Mouse (Mus musculus): ENCODE results near the gene Nkiras1. TPM values are rescaled to one million over a fixed set of nuclear protein-coding genes. Genes with fewer than 3 reads are reported as not detected.
"Not testable (repeated sequence)": the region's sequence is repeated elsewhere in the genome, so short reads cannot be mapped to it uniquely, and the experiment has no call there.

The Nkiras1 gene
- polyA plus RNA-seq, 1 experiment from 2014 or later, result 28.7 TPM

DNA sequence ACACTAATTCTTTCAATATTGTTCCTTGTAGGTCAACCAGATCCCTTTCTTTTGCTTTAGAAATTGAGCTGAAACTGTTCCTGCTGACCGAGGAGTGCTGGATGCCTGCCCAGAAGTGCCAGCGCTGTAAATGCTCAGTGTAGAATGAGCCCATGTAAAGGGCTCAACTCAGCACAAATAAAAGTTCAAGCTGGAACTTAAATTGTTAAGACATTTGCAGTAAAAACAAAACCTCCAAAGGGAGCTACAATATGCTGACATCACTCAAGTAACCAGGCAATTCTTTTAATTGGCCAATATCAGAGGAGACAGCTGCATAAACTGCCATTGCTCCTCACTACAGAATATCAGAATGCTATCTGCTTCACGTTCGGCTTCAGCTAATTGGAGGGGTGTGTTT lies 7.5 kb upstream of the Nkiras1 start:
- H3K9ac ChIP-seq (ENCODE audit: low read length), result no peak overlapping the region; the same call in 1 of the 2 replicates
- peak; percentile 90 for DNase-seq (ENCODE audit: low spot score)
- no peaks in the 10 kb centered on the region for H3K9me3 ChIP-seq (replicated peaks; ENCODE audit: control insufficient read depth, low read length)
- H3K27ac ChIP-seq (ENCODE audit: low read depth, low read length), result peak overlapping the region; percentile 36; the same call in 1 of the 2 replicates
- peaks cover 6% of the 10 kb centered on the region; the same call in 1 of the 2 replicates for H3K4me1 ChIP-seq (ENCODE audit: control insufficient read depth, insufficient read depth, low read length)
- no peak overlapping the region for H3K4me3 ChIP-seq (ENCODE audit: low read depth, low read length)
- no peak overlapping the region for H3K4me2 ChIP-seq (ENCODE audit: low read length)
- peaks cover 22% of the 10 kb centered on the region for H3K36me3 ChIP-seq (ENCODE audit: control insufficient read depth, insufficient read depth, low read length)
- ATAC-seq, result peak; percentile 92
- 4% methylated on average over 4 of the region's 4 CpGs for WGBS
- no peaks in the 10 kb centered on the region for H3K27me3 ChIP-seq (replicated peaks; ENCODE audit: control insufficient read depth, insufficient read depth, low read length)

DNA sequence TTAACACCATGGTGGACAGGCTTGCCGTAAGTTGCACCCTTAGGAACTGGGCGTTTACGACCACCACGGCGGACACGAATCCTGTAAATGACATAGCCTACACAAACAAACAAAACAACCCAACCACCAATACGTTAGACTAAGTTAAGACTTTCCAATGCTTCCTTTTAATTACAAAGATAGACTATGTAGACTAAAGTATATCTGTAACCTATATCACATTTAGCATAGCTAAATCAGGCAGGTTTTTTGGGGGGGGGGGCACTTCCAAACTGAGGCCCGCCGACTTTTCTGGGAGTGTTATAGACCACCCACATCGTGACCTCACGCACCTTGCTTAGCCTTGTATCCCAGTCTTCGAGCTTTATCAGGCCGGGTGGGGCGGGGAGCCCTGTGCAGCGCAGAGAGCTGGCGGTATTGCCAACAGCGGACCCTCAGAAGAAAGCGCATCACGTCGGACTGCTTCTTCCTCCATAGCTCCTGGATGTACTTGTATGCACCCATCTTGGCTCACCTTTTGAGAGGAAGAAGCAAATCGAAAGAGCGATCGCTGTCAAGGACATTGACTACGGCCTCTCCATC lies 898 bp upstream of the Nkiras1 start:
- Histone ChIP-seq H3K4me1 (ENCODE audit: control insufficient read depth, insufficient read depth, low read length) (peaks cover 14% of the 10 kb centered on the region; the same call in 1 of the 2 replicates), H3K36me3 (ENCODE audit: control insufficient read depth, insufficient read depth, low read length) (peaks cover 21% of the 10 kb centered on the region), H3K9ac (ENCODE audit: low read length) (peak overlapping the region; percentile 99), H3K4me2 (ENCODE audit: low read length) (peak overlapping the region; percentile 55), H3K27ac (ENCODE audit: low read depth, low read length) (peak overlapping the region; percentile 80; the same call in 1 of the 2 replicates), H3K4me3 (ENCODE audit: low read depth, low read length) (peak overlapping the region; percentile 87)
- not testable (repeated sequence) for H3K9me3 ChIP-seq (replicated peaks; ENCODE audit: control insufficient read depth, low read length); H3K27me3 ChIP-seq (replicated peaks; ENCODE audit: control insufficient read depth, insufficient read depth, low read length)
- under 1% methylated on average over 19 of the region's 24 CpGs for WGBS
- peak; percentile 4; the same call in 1 of the 2 replicates for ATAC-seq
- peak; percentile 13 for DNase-seq (ENCODE audit: low spot score)

DNA sequence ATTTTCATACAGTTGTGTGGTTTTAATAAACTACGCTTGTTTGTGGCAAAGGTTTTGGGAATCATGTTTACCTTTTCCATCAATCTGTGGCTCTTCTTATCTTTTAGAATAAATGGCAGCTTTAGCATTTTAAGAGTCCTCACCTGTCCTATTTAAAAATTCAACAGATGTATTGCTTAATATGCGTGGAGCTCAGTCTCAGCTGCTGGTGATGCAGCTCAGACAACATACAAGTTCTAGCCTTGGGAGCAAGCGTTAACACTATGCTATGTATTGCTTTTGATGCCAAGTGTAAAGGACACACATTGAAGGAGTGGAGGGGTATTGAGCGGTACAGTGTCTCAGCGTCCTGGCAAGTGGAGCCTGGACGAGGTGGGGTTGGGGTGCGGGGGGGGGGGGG lies 730 bp downstream of the Nkiras1 start:
- H3K27ac ChIP-seq (ENCODE audit: low read depth, low read length), result no peak overlapping the region
- H3K9ac ChIP-seq (ENCODE audit: low read length), result peak overlapping the region; percentile 80
- ATAC-seq (no peak), DNase-seq (ENCODE audit: low spot score) (peak; percentile 20)
- peaks cover 14% of the 10 kb centered on the region; the same call in 1 of the 2 replicates for H3K4me1 ChIP-seq (ENCODE audit: control insufficient read depth, insufficient read depth, low read length)
- H3K27me3 ChIP-seq (replicated peaks; ENCODE audit: control insufficient read depth, insufficient read depth, low read length), result no peaks in the 10 kb centered on the region
- peaks cover 19% of the 10 kb centered on the region for H3K36me3 ChIP-seq (ENCODE audit: control insufficient read depth, insufficient read depth, low read length)
- H3K4me3 ChIP-seq (ENCODE audit: low read depth, low read length), result peak overlapping the region; percentile 87
- WGBS, result 9% methylated on average over 7 of the region's 7 CpGs
- H3K9me3 ChIP-seq (replicated peaks; ENCODE audit: control insufficient read depth, low read length), result no peaks in the 10 kb centered on the region
- H3K4me2 ChIP-seq (ENCODE audit: low read length), result peak overlapping the region; percentile 67

DNA sequence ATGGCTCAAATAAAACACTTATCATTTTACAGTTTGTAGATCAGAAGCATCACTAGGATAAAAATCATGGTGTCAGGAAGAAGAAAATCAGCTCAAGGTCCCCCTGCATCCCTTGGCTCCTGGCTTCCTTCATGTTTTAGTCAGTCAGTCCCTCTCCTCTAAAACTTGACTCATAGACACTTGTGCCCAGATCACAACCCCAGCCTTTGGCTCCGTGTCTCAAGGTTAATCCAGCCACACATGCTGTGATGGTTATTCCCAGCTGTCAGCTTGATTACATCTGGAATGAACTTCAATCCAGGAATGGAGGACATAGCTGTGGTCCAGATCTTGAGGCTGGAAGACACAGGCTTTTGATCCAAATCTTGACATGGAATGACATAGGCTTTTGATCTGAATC lies 3.6 kb downstream of the Nkiras1 start:
- Histone ChIP-seq H3K27me3 (replicated peaks; ENCODE audit: control insufficient read depth, insufficient read depth, low read length) (no peaks in the 10 kb centered on the region), H3K4me3 (ENCODE audit: low read depth, low read length) (no peak overlapping the region), H3K36me3 (ENCODE audit: control insufficient read depth, insufficient read depth, low read length) (peaks cover 21% of the 10 kb centered on the region), H3K9ac (ENCODE audit: low read length) (no peak overlapping the region), H3K9me3 (replicated peaks; ENCODE audit: control insufficient read depth, low read length) (no peaks in the 10 kb centered on the region), H3K4me2 (ENCODE audit: low read length) (no peak overlapping the region), H3K27ac (ENCODE audit: low read depth, low read length) (no peak overlapping the region), H3K4me1 (ENCODE audit: control insufficient read depth, insufficient read depth, low read length) (peaks cover 6% of the 10 kb centered on the region; the same call in 1 of the 2 replicates)
- ATAC-seq (no peak), DNase-seq (ENCODE audit: low spot score) (no peak)
- 77% methylated on average over 1 of the region's 1 CpGs for WGBS

DNA sequence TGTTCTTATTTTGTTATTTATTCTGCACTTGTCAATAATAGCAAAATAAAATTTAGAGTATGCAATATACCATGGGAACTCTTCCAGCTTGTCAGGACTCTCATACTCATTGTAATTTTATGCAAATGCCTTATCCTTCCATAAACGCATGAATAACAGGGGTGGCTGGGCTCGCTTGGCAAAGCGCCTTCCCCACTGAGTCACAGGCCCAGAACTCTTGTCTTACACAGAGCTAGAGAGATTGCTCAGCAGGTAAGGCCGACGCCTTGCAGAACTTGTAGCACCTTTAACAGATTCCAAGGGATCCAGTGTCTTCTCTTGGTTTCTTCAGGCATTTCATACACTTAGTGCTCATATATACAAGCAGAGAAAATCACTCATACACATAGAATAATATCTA lies 9.4 kb downstream of the Nkiras1 start:
- Histone ChIP-seq H3K4me1 (ENCODE audit: control insufficient read depth, insufficient read depth, low read length) (no peaks in the 10 kb centered on the region), H3K4me2 (ENCODE audit: low read length) (no peak overlapping the region), H3K27me3 (replicated peaks; ENCODE audit: control insufficient read depth, insufficient read depth, low read length) (no peaks in the 10 kb centered on the region), H3K9me3 (replicated peaks; ENCODE audit: control insufficient read depth, low read length) (no peaks in the 10 kb centered on the region), H3K27ac (ENCODE audit: low read depth, low read length) (no peak overlapping the region), H3K4me3 (ENCODE audit: low read depth, low read length) (no peak overlapping the region), H3K9ac (ENCODE audit: low read length) (no peak overlapping the region), H3K36me3 (ENCODE audit: control insufficient read depth, insufficient read depth, low read length) (peaks cover 37% of the 10 kb centered on the region)
- no peak for DNase-seq (ENCODE audit: low spot score)
- WGBS, result 73% methylated on average over 5 of the region's 5 CpGs
- ATAC-seq, result no peak

DNA sequence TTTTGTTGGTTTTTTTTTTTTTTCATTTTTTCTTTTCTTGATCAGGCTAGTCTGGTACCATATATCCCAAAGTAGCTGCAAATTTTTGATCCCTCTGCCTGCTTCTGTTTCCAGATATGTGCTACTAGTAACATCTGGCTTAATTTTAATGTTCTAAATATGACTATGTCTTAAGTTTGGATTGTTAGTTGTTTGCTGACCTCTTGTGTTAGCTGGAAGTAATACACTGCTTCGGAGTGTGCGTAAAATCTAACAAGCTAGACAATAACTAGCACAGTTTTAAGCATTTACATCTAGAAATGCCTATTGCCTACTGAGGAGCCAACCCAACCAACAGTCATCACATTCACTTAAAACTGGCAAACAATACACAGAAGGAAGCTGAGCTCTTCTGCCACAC lies 13.6 kb downstream of the Nkiras1 start:
- Histone ChIP-seq H3K4me2 (ENCODE audit: low read length) (no peak overlapping the region), H3K4me1 (ENCODE audit: control insufficient read depth, insufficient read depth, low read length) (no peaks in the 10 kb centered on the region), H3K36me3 (ENCODE audit: control insufficient read depth, insufficient read depth, low read length) (peaks cover 16% of the 10 kb centered on the region), H3K27me3 (replicated peaks; ENCODE audit: control insufficient read depth, insufficient read depth, low read length) (no peaks in the 10 kb centered on the region), H3K4me3 (ENCODE audit: low read depth, low read length) (no peak overlapping the region), H3K9me3 (replicated peaks; ENCODE audit: control insufficient read depth, low read length) (no peaks in the 10 kb centered on the region), H3K27ac (ENCODE audit: low read depth, low read length) (no peak overlapping the region), H3K9ac (ENCODE audit: low read length) (no peak overlapping the region)
- ATAC-seq, result peak; percentile 23; the same call in 1 of the 2 replicates
- 82% methylated on average over 2 of the region's 2 CpGs for WGBS
- DNase-seq (ENCODE audit: low spot score), result peak; percentile 45

DNA sequence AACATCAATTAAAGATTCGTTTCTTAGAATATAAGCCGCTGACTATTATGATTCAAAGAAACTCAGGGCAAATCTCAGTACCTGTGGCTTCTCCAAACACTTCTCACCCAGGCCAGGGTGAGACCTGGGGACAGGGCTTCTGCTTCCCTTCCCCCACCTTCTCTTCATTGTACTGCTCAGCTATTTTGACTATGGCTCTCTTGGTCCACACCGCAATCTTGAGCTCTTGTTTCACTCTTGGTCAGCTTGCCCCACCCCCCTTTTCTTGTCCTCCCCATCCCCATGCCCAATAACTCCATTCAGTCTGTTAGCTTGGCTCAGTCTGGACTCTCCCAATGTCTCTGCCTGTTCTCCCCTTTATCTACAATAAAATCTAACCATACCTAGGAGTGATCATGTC lies 14.5 kb downstream of the Nkiras1 start:
- Histone ChIP-seq H3K27me3 (replicated peaks; ENCODE audit: control insufficient read depth, insufficient read depth, low read length) (no peaks in the 10 kb centered on the region), H3K27ac (ENCODE audit: low read depth, low read length) (no peak overlapping the region), H3K36me3 (ENCODE audit: control insufficient read depth, insufficient read depth, low read length) (peaks cover 13% of the 10 kb centered on the region; the same call in 1 of the 2 replicates), H3K9me3 (replicated peaks; ENCODE audit: control insufficient read depth, low read length) (no peaks in the 10 kb centered on the region), H3K4me3 (ENCODE audit: low read depth, low read length) (no peak overlapping the region), H3K4me2 (ENCODE audit: low read length) (no peak overlapping the region), H3K9ac (ENCODE audit: low read length) (no peak overlapping the region), H3K4me1 (ENCODE audit: control insufficient read depth, insufficient read depth, low read length) (no peaks in the 10 kb centered on the region)
- 87% methylated on average over 3 of the region's 3 CpGs for WGBS
- ATAC-seq (no peak), DNase-seq (ENCODE audit: low spot score) (no peak)

DNA sequence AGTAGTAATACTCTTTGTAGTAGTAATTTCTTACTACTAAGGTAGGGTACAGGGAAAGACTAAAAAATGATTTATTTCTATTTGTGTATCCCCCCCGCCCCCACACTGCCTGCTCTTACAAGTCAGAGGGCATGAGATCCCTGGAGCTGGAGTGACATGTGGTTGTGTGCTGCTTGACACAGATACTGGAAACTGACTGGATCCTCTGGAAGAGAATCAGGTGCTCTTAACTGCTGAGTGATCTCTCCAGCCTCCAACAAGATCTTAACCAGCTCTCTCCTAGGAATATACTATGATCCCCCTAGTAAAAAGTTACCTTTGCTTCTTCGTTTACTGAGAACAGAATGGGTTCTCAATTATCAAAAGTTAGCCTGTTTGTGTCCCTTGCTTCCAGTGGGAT lies 15.5 kb downstream of the Nkiras1 start:
- ATAC-seq (no peak), DNase-seq (ENCODE audit: low spot score) (no peak)
- H3K4me3 ChIP-seq (ENCODE audit: low read depth, low read length), result no peak overlapping the region
- H3K9ac ChIP-seq (ENCODE audit: low read length), result no peak overlapping the region
- no peak overlapping the region for H3K4me2 ChIP-seq (ENCODE audit: low read length)
- H3K4me1 ChIP-seq (ENCODE audit: control insufficient read depth, insufficient read depth, low read length), result no peaks in the 10 kb centered on the region
- peaks cover 13% of the 10 kb centered on the region; the same call in 1 of the 2 replicates for H3K36me3 ChIP-seq (ENCODE audit: control insufficient read depth, insufficient read depth, low read length)
- H3K27me3 ChIP-seq (replicated peaks; ENCODE audit: control insufficient read depth, insufficient read depth, low read length), result no peaks in the 10 kb centered on the region
- 96% methylated on average over 2 of the region's 2 CpGs for WGBS
- no peaks in the 10 kb centered on the region for H3K9me3 ChIP-seq (replicated peaks; ENCODE audit: control insufficient read depth, low read length)
- no peak overlapping the region for H3K27ac ChIP-seq (ENCODE audit: low read depth, low read length)

DNA sequence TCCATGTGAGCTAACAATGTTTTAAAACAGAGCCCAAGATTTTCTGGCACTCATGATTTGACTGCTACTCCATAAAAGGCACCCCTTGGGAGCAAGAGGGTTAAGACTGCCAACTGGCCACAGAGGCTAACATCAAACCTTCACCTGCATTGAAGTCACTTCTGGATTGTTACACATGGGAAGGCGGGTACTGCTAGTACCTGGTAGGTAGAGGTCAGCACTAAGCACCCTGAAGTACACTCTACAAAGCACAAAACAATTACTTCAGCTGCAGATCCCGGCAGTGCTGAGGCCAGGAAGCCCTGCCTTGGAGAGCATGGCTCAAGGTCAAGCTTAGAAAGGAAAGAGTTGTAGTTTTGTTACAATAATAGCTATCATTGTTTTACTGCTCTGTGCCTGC lies 16.5 kb downstream of the Nkiras1 start:
- Histone ChIP-seq H3K4me3 (ENCODE audit: low read depth, low read length) (no peak overlapping the region), H3K4me2 (ENCODE audit: low read length) (no peak overlapping the region), H3K9me3 (replicated peaks; ENCODE audit: control insufficient read depth, low read length) (no peaks in the 10 kb centered on the region), H3K9ac (ENCODE audit: low read length) (no peak overlapping the region), H3K27ac (ENCODE audit: low read depth, low read length) (no peak overlapping the region), H3K27me3 (replicated peaks; ENCODE audit: control insufficient read depth, insufficient read depth, low read length) (no peaks in the 10 kb centered on the region), H3K4me1 (ENCODE audit: control insufficient read depth, insufficient read depth, low read length) (no peaks in the 10 kb centered on the region), H3K36me3 (ENCODE audit: control insufficient read depth, insufficient read depth, low read length) (0 out of 2 replicates have a peak, but pooled peaks cover 7% of the 10 kb centered on the region)
- no peak for DNase-seq (ENCODE audit: low spot score)
- WGBS, result 81% methylated on average over 2 of the region's 2 CpGs
- ATAC-seq, result no peak

All from forebrain, embryonic 14.5 days (tissue).